Mouse (Mus musculus): ENCODE data around the gene Ugt1a2. TPM values are rescaled to one million over a fixed set of nuclear protein-coding genes. Genes with fewer than 3 reads are reported as not detected.

Gene Ugt1a2
- polyA plus RNA-seq, 1 experiment: 0.38 TPM

- WGBS: 67% methylated on average over 1 of the region's 1 CpGs
- Histone ChIP-seq H3K36me3 (ENCODE audit: control insufficient read depth, insufficient read depth, low read length) (peaks cover 8% of the 10 kb centered on the region), H3K27ac (ENCODE audit: insufficient read depth, low read depth, low read length) (peak overlapping the region; percentile 67), H3K4me1 (ENCODE audit: control insufficient read depth, insufficient read depth, insufficient read length, low read length) (peaks cover 19% of the 10 kb centered on the region), H3K4me3 (ENCODE audit: low read depth, low read length) (no peak overlapping the region), H3K27me3 (ENCODE audit: control insufficient read depth, insufficient read depth, low read length) (no peaks in the 10 kb centered on the region)
- no peak for TF ChIP-seq POLR2A (IDR thresholded peaks at IDR 0.05; ENCODE audit: low read depth, low read length)
- TF ChIP-seq CTCF (IDR thresholded peaks at IDR 0.05; ENCODE audit: extremely low read depth, insufficient read length, insufficient replicate concordance, low read depth, low read length): no peak
Observed at GRCm38 (mm10) chr1:88213061-88213460, 12.7 kb downstream of the Ugt1a2 start.

- H3K4me1 ChIP-seq (ENCODE audit: control insufficient read depth, insufficient read depth, insufficient read length, low read length): peaks cover 16% of the 10 kb centered on the region; the same call in 1 of the 2 replicates
- peak overlapping the region; percentile 65 for H3K27ac ChIP-seq (ENCODE audit: insufficient read depth, low read depth, low read length)
- H3K27me3 ChIP-seq (ENCODE audit: control insufficient read depth, insufficient read depth, low read length): no peaks in the 10 kb centered on the region
- 44% methylated on average over 2 of the region's 2 CpGs for WGBS
- TF ChIP-seq CTCF (IDR thresholded peaks at IDR 0.05; ENCODE audit: extremely low read depth, insufficient read length, insufficient replicate concordance, low read depth, low read length): no peak
- H3K4me3 ChIP-seq (ENCODE audit: low read depth, low read length): peak overlapping the region; percentile 21; the same call in 1 of the 2 replicates
- H3K36me3 ChIP-seq (ENCODE audit: control insufficient read depth, insufficient read depth, low read length): peaks cover 8% of the 10 kb centered on the region
Observed at GRCm38 (mm10) chr1:88213766-88214461, 13.5 kb downstream of the Ugt1a2 start.

DNA sequence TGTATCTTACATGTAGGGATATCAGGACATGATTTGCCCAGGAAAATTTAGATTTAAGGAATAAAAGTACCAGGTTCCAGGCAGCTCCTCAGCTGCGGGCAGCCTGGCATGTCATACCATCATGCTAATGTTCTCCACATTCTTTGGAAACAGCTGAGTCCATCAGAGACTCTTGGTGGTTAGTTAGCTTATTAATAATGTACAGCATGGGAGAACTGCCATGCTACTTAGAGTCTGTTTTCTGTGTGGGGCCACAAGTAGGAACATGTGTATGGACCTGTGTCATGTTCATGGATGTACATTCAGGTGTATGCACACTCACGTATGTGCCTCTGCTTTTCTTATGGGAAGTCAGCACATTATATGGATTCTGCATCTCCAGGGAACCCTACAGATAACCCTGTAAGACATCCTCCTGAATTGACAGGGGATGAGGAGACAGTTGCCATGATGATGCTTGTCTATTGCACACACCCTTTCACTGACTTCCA, 14.1 kb downstream of the Ugt1a2 start:
- TF ChIP-seq CTCF (IDR thresholded peaks at IDR 0.05; ENCODE audit: extremely low read depth, insufficient read length, insufficient replicate concordance, low read depth, low read length): no peak
- no peak for TF ChIP-seq POLR2A (IDR thresholded peaks at IDR 0.05; ENCODE audit: low read depth, low read length)
- Histone ChIP-seq H3K27ac (ENCODE audit: insufficient read depth, low read depth, low read length) (peak overlapping the region; percentile 65), H3K36me3 (ENCODE audit: control insufficient read depth, insufficient read depth, low read length) (peaks cover 8% of the 10 kb centered on the region), H3K4me3 (ENCODE audit: low read depth, low read length) (peak overlapping the region; percentile 21; the same call in 1 of the 2 replicates), H3K27me3 (ENCODE audit: control insufficient read depth, insufficient read depth, low read length) (no peaks in the 10 kb centered on the region), H3K4me1 (ENCODE audit: control insufficient read depth, insufficient read depth, insufficient read length, low read length) (peaks cover 15% of the 10 kb centered on the region; the same call in 1 of the 2 replicates)
- 66% methylated on average over 2 of the region's 2 CpGs for WGBS

GRCm38 (mm10) chr1:88215466-88216380, 15.3 kb downstream of the Ugt1a2 start:
- Histone ChIP-seq H3K4me3 (ENCODE audit: low read depth, low read length) (no peak overlapping the region), H3K27me3 (ENCODE audit: control insufficient read depth, insufficient read depth, low read length) (no peaks in the 10 kb centered on the region), H3K4me1 (ENCODE audit: control insufficient read depth, insufficient read depth, insufficient read length, low read length) (peaks cover 15% of the 10 kb centered on the region; the same call in 1 of the 2 replicates), H3K27ac (ENCODE audit: insufficient read depth, low read depth, low read length) (no peak overlapping the region), H3K36me3 (ENCODE audit: control insufficient read depth, insufficient read depth, low read length) (peaks cover 8% of the 10 kb centered on the region)
- TF ChIP-seq POLR2A (IDR thresholded peaks at IDR 0.05; ENCODE audit: low read depth, low read length): no peak
- no peak for TF ChIP-seq CTCF (IDR thresholded peaks at IDR 0.05; ENCODE audit: extremely low read depth, insufficient read length, insufficient replicate concordance, low read depth, low read length)
- 74% methylated on average over 10 of the region's 10 CpGs for WGBS

- Histone ChIP-seq H3K27ac (ENCODE audit: insufficient read depth, low read depth, low read length) (no peak overlapping the region), H3K4me1 (ENCODE audit: control insufficient read depth, insufficient read depth, insufficient read length, low read length) (peaks cover 12% of the 10 kb centered on the region; the same call in 1 of the 2 replicates), H3K36me3 (ENCODE audit: control insufficient read depth, insufficient read depth, low read length) (peaks cover 8% of the 10 kb centered on the region), H3K27me3 (ENCODE audit: control insufficient read depth, insufficient read depth, low read length) (no peaks in the 10 kb centered on the region), H3K4me3 (ENCODE audit: low read depth, low read length) (no peak overlapping the region)
- WGBS: 61% methylated on average over 2 of the region's 2 CpGs
- TF ChIP-seq POLR2A (IDR thresholded peaks at IDR 0.05; ENCODE audit: low read depth, low read length) (no peak), CTCF (IDR thresholded peaks at IDR 0.05; ENCODE audit: extremely low read depth, insufficient read length, insufficient replicate concordance, low read depth, low read length) (no peak)
Observed at GRCm38 (mm10) chr1:88216551-88216950, 16.1 kb downstream of the Ugt1a2 start.

GRCm38 (mm10) chr1:88217144-88217543, 16.7 kb downstream of the Ugt1a2 start:
- WGBS: 65% methylated on average over 2 of the region's 2 CpGs
- Histone ChIP-seq H3K36me3 (ENCODE audit: control insufficient read depth, insufficient read depth, low read length) (peaks cover 8% of the 10 kb centered on the region), H3K27me3 (ENCODE audit: control insufficient read depth, insufficient read depth, low read length) (no peaks in the 10 kb centered on the region), H3K27ac (ENCODE audit: insufficient read depth, low read depth, low read length) (no peak overlapping the region), H3K4me3 (ENCODE audit: low read depth, low read length) (no peak overlapping the region), H3K4me1 (ENCODE audit: control insufficient read depth, insufficient read depth, insufficient read length, low read length) (peaks cover 9% of the 10 kb centered on the region; the same call in 1 of the 2 replicates)
- TF ChIP-seq CTCF (IDR thresholded peaks at IDR 0.05; ENCODE audit: extremely low read depth, insufficient read length, insufficient replicate concordance, low read depth, low read length) (no peak), POLR2A (IDR thresholded peaks at IDR 0.05; ENCODE audit: low read depth, low read length) (no peak)
